Mouse (Mus musculus) T-helper 2 cell (primary cell): ENCODE results near the gene Exoc6.

ENCODE experiments used
- in situ Hi-C: fragments of 300-600 bp; cut with MboI, MseI; formaldehyde crosslinking; loops from one replicate; pipeline ENCODE4 v1.15.1; 2025; ENCODE audit warnings: high pct_unique_total_duplicates

Gene Exoc6

DNA sequence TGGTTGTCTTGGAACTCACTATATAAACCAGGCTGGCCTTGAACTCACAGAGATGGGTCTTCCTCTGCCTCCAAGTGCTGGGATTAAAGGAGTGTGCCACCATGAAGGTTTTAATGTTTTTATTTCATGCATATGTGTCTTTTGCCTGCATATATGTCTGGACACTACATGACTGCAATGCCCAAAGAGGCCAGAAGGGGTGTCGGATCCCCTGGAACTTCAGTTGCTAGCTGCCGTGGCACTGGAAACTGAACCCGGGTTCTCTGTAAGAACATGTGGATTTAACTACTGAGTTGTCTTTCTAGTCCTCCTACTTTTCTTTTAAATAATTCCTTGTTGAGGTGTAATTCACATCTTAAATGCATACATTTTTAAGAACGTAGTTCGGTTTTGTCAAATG is 174.4 kb downstream of the Exoc6 start:
- in situ Hi-C loops = no loop called here

DNA sequence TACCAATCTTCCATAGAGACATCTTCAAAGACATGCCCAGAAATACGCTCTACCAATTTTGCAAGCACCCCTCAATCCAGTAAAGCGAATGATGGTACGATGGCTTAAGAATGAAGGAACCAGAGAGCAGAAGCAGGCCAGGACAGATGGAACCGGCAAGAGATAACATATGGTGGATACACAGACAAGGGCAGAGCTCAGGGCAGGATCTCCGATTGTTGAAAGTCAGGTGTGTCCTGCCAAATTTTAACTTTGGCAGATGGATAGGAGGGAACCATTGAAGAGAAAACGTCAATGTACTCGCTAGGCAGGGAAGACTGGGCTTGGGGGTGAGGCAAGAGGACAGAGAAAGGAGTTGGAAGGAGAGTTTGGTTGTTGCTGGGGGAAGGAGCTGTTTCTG is 176.4 kb downstream of the Exoc6 start:
- in situ Hi-C loops = no loop called here

DNA sequence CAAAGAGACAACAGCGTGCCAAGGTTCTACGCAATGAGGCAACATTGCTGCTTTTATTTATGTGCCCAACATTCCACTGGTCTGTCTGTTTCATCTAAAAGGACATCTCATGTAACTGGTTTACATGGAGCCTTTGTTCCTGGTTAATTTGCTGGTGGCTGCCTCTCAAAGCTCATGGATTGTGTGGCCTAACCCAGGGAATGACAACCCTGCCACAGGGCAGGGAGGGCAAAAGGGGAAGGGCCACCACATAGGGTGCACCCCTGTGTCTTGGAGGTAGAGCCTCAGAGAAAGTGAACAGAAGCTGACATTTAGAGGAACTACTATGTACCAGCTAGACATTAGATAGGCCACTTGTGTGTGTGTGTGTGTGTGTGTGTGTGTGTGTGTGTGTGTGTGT is 177.1 kb downstream of the Exoc6 start:
- in situ Hi-C loops = no loop called here
